Mouse (Mus musculus): Measurements from ENCODE around the gene Eif2d. TPM values are rescaled to one million over a fixed set of nuclear protein-coding genes. Genes with fewer than 3 reads are reported as not detected.

Gene Eif2d
- 44.4 TPM for polyA plus RNA-seq (2017; shearing (Covaris generic))

DNA sequence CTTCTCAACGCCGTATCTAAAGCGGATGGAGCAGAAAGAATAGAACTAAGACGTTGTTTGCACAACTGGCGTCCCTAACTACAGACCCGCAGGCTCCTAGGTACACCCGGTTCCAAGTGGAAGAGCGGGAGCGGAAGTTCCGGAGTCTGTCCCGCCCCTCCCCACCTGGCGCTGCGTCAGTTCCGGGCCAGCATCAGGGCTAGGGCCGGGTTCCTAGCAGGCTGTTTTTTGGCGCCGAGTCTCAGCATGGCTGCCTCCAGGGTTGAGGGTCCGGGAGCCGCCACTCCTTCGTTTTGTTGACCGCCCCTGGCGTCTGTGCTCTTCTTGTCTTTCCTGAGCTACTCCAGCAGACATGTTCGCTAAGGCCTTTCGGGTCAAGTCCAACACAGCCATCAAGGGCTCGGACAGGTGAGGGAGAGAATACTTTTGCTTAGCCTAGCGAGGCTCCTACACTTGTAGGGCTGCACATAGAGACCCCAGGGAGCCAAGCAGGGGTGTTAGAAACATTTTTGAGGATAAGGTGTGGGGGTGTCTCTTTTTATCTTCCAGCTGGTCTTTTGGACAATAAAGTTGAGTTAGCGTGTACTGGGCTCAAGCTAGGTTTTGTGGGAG, at the start of gene Eif2d:
Eif2d (plus strand) TSS at position 164 of the 612 bp plus-strand sequence.

GRCm38 (mm10) chr1:131138191-131139016, 14.6 kb upstream of the Eif2d start, which contains the start of gene Dyrk3:
TSS of gene Dyrk3 (minus strand) at chr1:131138340.

Other genes with a start within 250 kb of the Eif2d start
- gene Il20, start 241.7 kb upstream of the Eif2d start, polyA plus RNA-seq (2017; shearing (Covaris generic)): not detected
- not detected for gene Il19, start 213.1 kb upstream of the Eif2d start, polyA plus RNA-seq (2017; shearing (Covaris generic))
- gene Il10, start 133.3 kb upstream of the Eif2d start, polyA plus RNA-seq (2017; shearing (Covaris generic)): 4.1 TPM
- gene Mapkapk2, start 55.4 kb upstream of the Eif2d start, polyA plus RNA-seq (2017; shearing (Covaris generic)): 178 TPM
- gene Dyrk3, start 14.8 kb upstream of the Eif2d start, polyA plus RNA-seq (2017; shearing (Covaris generic)): 1.3 TPM
- 224 TPM for gene Rassf5, start 92.1 kb downstream of the Eif2d start, polyA plus RNA-seq (2017; shearing (Covaris generic))
- 126 TPM for gene Ikbke, start 126.4 kb downstream of the Eif2d start, polyA plus RNA-seq (2017; shearing (Covaris generic))